Mouse (Mus musculus) embryonic fibroblast, embryonic 13.5 days (primary cell): Measurements from ENCODE around the gene B3galnt2.

Experiments used
- CTCF ChIP-seq: IDR thresholded peaks from 2 replicates; pipeline ENCODE4 v1.5.1; 2011; ENCODE audit warnings: mild to moderate bottlenecking, control low read depth, low read length, moderate library complexity, borderline replicate concordance; ENCODE audit not compliant: insufficient read depth
- POLR2A ChIP-seq: IDR thresholded peaks from 2 replicates; pipeline ENCODE4 v1.6.1; 2011; ENCODE audit warnings: low read depth, mild to moderate bottlenecking, control low read depth, low read length, moderate library complexity

DNA sequence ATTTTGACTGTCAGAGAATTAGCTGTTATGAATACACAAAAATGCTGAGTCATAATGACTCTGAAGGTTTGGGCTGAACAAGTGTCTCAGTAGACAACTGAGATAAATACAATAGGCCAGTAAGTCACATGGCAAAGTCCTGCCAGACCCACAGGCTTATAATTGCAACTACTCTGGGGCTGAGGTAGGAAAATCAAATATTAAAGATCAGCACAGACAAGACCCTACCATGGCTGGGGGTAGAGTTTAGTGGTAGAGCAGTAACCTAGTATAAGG is 79.7 kb downstream of the B3galnt2 start:
- TF ChIP-seq CTCF, result no peak
- no peak for TF ChIP-seq POLR2A
